Mouse (Mus musculus) stomach, embryonic 16.5 days (tissue): Measurements from ENCODE around the gene Pkp4. TPM values are rescaled to one million over a fixed set of nuclear protein-coding genes. Genes with fewer than 3 reads are reported as not detected.

Experiments
- ATAC-seq: fragments of 200-750 bp; cut with Nextera tagmentation; 2 replicates; pipeline ENCODE4 v1.8.0; 2017; ENCODE audit warnings: moderate number of reproducible peaks, moderate TSS enrichment; ENCODE audit not compliant: insufficient read depth, low FRiP score
- H3K27ac ChIP-seq: fragments of 300-500 bp; sonication (generic); 2 replicates; pipeline ENCODE4 v1.5.1; 2014; ENCODE audit warnings: low read length
- H3K27me3 ChIP-seq: fragments of 300-500 bp; sonication (generic); 2 replicates; pipeline ENCODE4 v1.6.1; 2014; ENCODE audit warnings: low read length, control low read depth, mixed read lengths; ENCODE audit not compliant: control insufficient read depth, insufficient read depth
- H3K36me3 ChIP-seq: fragments of 300-500 bp; sonication (generic); 2 replicates; pipeline ENCODE4 v1.6.1; 2014; ENCODE audit warnings: low read length; ENCODE audit not compliant: control insufficient read depth, insufficient read depth
- H3K4me1 ChIP-seq: fragments of 300-500 bp; sonication (generic); 2 replicates; pipeline ENCODE4 v1.6.1; 2014; ENCODE audit warnings: low read length, control low read depth, mixed read lengths; ENCODE audit not compliant: control insufficient read depth, insufficient read depth
- H3K4me2 ChIP-seq: fragments of 300-500 bp; sonication (generic); 2 replicates; pipeline ENCODE4 v1.6.1; 2014; ENCODE audit warnings: low read depth, low read length, mixed read lengths
- H3K4me3 ChIP-seq: fragments of 300-500 bp; sonication (generic); replicated peaks from 2 replicates; pipeline ENCODE4 v1.5.1; 2014; ENCODE audit warnings: mild to moderate bottlenecking, low read length
- H3K9ac ChIP-seq: fragments of 300-500 bp; sonication (generic); 2 replicates; pipeline ENCODE4 v1.6.1; 2014; ENCODE audit warnings: low read length
- H3K9me3 ChIP-seq: fragments of 300-500 bp; sonication (generic); replicated peaks from 2 replicates; pipeline ENCODE4 v1.6.1; 2016; ENCODE audit warnings: low read length, control low read depth; ENCODE audit not compliant: control insufficient read depth
- WGBS: fragments of 180-500 bp; shearing (Covaris S2); extraction: QIAGEN DNeasy Blood & Tissue Kit; methylation state at CpG from one replicate; pipeline ENCODE4 v1.1.7; 2014; 5-methylcytosine and 5-hydroxymethylcytosine counted together
- polyA plus RNA-seq: library from polyadenylated mRNA; unstranded; fragments of >200 nt; fragmentation: Nextera tagmentation; extraction: Ambion mirVana; gene quantifications from 2 replicates; pipeline ENCODE4 v1.2.1, GENCODE M21; 2015

Pkp4 gene
- polyA plus RNA-seq, 1 experiment from 2014 or later = 30.0 TPM

DNA sequence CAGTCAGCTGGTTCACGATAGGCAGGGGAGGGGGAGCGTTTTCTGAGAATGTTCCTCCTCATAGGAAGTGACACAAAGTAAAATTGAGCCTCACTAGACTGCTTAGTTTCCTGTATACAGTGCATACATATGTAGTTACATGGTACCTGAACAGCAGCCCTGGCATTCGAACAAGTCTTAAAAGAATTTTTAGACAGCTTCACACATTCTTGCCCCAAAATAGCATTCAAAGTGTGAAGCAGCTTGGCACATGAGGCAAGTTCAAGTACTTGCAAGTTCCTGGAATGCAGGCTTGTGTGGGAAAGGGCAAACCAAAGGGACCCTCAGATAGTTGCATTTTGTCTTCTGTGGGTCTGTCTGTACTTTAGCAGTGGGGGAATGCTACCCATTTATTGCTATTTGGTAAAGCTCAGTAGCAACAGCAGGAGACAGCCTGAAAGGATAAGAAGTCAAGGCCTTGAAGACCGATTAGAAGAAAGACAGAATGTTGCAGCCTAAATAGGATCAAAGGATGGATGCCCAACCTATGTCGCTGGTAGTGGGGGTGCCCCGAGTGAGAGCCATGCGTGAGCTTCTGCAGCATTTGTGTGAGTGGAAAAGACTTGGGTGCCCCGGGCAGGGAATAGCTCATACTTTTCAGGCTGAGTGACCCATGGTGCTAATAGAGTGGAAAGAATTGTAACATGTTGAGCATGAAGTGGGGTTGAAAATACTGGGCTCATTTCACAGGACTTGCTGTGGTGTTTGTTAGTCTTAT is 124.3 kb downstream of the Pkp4 start:
- H3K9ac ChIP-seq = no peak overlapping the region
- H3K4me3 ChIP-seq = no peak overlapping the region
- WGBS = 87% methylated on average over 8 of the region's 8 CpGs
- H3K27ac ChIP-seq = no peak overlapping the region
- ATAC-seq = no peak
- H3K36me3 ChIP-seq = no peaks in the 10 kb centered on the region
- peaks cover 5% of the 10 kb centered on the region for H3K4me1 ChIP-seq
- no peaks in the 10 kb centered on the region for H3K9me3 ChIP-seq
- H3K4me2 ChIP-seq = no peak overlapping the region
- no peaks in the 10 kb centered on the region for H3K27me3 ChIP-seq

DNA sequence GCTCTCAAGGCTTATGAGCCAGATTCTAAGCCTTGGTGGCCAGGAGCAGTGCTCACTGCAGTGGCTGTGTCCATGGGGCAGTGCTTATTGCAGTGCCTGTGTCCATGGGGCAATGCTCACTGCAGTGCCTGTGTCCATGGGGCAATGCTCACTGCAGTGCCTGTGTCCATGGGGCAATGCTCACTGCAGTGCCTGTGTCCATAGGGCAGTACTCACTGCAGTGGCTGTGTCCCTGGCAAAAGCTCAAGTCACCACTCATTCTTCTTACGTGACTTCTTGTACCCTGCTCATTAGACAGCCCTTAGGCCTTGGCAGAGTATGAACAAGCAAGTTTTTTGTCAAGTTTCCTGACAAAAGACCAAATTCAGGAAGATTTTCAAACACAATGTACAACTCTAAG is 124.9 kb downstream of the Pkp4 start:
- Histone ChIP-seq H3K9ac (no peak overlapping the region), H3K4me2 (no peak overlapping the region), H3K9me3 (no peaks in the 10 kb centered on the region), H3K27ac (no peak overlapping the region), H3K36me3 (no peaks in the 10 kb centered on the region), H3K27me3 (no peaks in the 10 kb centered on the region), H3K4me1 (peaks cover 5% of the 10 kb centered on the region), H3K4me3 (no peak overlapping the region)
- ATAC-seq = no peak
- 54% methylated on average over 1 of the region's 1 CpGs for WGBS

DNA sequence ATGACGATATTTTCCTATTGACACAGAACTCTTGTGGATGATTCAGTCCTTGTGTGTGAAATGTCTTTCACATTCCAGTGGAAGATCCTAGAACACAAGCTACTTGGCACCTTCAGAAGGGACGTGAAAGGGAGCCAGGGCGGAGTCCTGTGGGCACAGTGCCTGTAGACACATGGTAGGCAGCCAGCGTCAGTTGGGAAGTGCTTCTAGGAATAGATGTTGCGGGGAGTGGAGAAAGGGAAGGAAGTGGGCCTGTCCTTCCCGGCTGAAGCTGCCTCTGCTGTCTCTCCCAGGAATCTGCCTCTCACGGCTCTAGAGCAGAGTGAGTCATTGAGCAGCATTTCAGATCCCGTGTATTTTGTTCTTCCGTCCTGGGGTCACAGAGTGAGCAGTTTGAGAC is 125.6 kb downstream of the Pkp4 start:
- Histone ChIP-seq H3K4me3 (no peak overlapping the region), H3K36me3 (no peaks in the 10 kb centered on the region), H3K27ac (no peak overlapping the region; the same call in 1 of the 2 replicates), H3K4me2 (no peak overlapping the region), H3K27me3 (no peaks in the 10 kb centered on the region), H3K9ac (no peak overlapping the region), H3K4me1 (peaks cover under 1% of the 10 kb centered on the region; the same call in 1 of the 2 replicates), H3K9me3 (no peaks in the 10 kb centered on the region)
- WGBS = 50% methylated on average over 9 of the region's 9 CpGs
- ATAC-seq = 0 out of 2 replicates have a peak, but pooled peaks have one; percentile 21

DNA sequence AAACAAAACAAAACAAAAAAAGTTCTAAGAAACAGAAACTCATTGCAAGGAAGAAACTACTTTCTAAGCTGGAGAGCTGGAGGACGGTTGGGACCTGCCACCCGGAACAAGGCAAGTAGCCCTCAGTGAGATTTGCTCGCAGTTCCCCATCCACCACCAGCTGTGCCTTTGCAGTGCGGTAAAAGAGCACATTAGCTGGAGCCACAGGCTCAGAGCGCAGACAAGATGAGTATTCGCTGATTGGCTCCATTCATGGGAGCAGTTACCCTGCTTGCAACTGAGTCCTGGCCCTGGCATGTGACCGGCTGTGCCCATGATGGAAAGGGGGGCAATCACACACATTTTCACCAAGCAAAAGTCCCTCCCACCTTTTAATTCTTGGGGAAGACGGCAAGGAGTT is 127.0 kb downstream of the Pkp4 start:
- ATAC-seq = no peak
- whole genome bisulfite sequencing = 76% methylated on average over 8 of the region's 8 CpGs
- H3K9ac ChIP-seq = no peak overlapping the region
- no peak overlapping the region for H3K4me3 ChIP-seq
- H3K9me3 ChIP-seq = no peaks in the 10 kb centered on the region
- H3K4me1 ChIP-seq = no peaks in the 10 kb centered on the region; the same call in 1 of the 2 replicates
- no peak overlapping the region for H3K4me2 ChIP-seq
- H3K36me3 ChIP-seq = no peaks in the 10 kb centered on the region
- no peaks in the 10 kb centered on the region for H3K27me3 ChIP-seq
- no peak overlapping the region for H3K27ac ChIP-seq

DNA sequence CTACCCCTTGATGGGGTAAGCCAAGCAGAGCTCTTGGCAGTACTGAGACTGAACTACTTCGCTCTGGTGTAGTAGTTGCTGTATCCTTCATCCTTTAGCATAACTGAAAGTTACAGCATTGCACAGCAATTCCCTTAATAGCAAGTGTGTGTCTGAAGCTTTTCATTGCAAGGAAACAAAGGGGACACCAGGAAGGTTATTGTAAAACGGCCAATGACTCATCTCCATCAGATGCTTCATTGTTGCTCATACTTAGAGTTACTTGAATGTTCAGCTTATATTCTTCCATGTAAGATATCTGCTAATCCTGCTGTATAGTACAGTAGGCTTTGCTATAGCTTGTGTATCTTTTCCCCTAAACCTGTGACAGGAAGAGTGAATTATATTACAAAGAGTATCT is 128.8 kb downstream of the Pkp4 start:
- H3K4me1 ChIP-seq = no peaks in the 10 kb centered on the region; the same call in 1 of the 2 replicates
- no peak overlapping the region for H3K9ac ChIP-seq
- no peak overlapping the region for H3K27ac ChIP-seq
- no peaks in the 10 kb centered on the region for H3K9me3 ChIP-seq
- no peaks in the 10 kb centered on the region for H3K27me3 ChIP-seq
- no peak for ATAC-seq
- no peak overlapping the region for H3K4me3 ChIP-seq
- no peak overlapping the region for H3K4me2 ChIP-seq
- WGBS = 81% methylated on average over 2 of the region's 2 CpGs
- H3K36me3 ChIP-seq = no peaks in the 10 kb centered on the region

DNA sequence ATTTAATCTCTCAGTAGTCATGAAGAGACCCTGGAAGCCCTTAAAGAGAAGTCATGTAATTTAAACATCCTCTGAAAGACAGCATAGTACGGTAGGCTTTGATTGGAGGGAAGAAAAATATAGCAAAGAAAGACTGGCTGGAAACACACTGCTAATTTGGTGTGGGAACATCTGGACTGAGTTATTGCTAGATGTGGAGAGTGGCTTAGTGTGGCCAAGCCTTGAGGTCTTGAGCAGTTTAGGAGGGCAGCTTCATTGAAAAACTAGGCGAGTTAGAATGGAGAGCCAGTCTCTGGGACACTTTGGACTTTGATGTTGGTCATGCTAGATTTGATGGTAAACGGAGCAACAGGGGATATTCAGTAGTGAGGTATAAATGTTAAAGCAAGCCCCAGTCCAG is 129.7 kb downstream of the Pkp4 start:
- no peaks in the 10 kb centered on the region for H3K27me3 ChIP-seq
- no peaks in the 10 kb centered on the region for H3K36me3 ChIP-seq
- no peak overlapping the region for H3K4me3 ChIP-seq
- H3K4me1 ChIP-seq = no peaks in the 10 kb centered on the region; the same call in 1 of the 2 replicates
- H3K9me3 ChIP-seq = no peaks in the 10 kb centered on the region
- H3K9ac ChIP-seq = no peak overlapping the region
- 73% methylated on average over 3 of the region's 3 CpGs for WGBS
- no peak for ATAC-seq
- no peak overlapping the region for H3K27ac ChIP-seq
- no peak overlapping the region for H3K4me2 ChIP-seq

DNA sequence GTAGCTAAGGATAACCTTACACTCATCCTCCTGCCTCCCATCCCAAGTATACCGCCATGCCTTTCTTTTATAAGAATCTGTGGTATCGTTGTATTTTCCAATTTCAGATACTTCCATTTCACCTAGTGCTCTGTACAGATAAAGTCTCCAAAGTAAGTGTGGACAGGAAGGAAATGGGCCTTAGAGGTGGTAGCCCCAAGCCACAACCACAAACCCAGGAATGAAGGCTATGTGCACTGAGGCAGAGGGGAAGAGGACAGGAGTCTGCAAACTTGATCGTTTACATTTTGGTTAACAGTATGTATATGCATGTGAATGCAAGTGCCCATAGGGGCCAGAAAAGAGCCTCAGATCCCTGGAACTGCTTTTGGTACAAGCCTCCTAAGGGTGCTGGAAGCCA is 139.2 kb downstream of the Pkp4 start:
- Histone ChIP-seq H3K9ac (no peak overlapping the region), H3K36me3 (no peaks in the 10 kb centered on the region), H3K27me3 (no peaks in the 10 kb centered on the region), H3K9me3 (no peaks in the 10 kb centered on the region), H3K4me2 (no peak overlapping the region), H3K4me1 (peaks cover 6% of the 10 kb centered on the region; the same call in 1 of the 2 replicates), H3K27ac (no peak overlapping the region), H3K4me3 (no peak overlapping the region)
- ATAC-seq = no peak
- 82% methylated on average over 3 of the region's 3 CpGs for WGBS

DNA sequence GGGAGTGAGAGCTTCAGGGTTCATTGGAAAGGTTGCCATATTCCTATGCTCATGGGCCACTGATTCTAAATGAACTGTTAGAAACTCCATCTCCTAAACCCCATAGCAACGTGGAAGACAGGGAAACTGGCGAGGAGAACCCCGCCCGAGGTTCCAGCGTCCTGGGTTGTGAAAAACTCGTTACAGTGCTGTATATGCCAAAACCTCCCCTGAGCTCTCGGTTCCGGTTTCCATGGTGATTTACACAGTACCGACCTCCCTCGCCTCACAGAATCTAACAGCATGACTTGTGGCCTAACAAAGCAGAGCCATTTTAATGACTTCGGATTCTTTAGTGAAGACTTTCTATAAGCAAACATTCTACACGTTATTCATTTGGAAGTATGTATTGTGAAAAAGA is 141.0 kb downstream of the Pkp4 start:
- Histone ChIP-seq H3K27me3 (no peaks in the 10 kb centered on the region), H3K27ac (no peak overlapping the region), H3K36me3 (0 out of 2 replicates have a peak, but pooled peaks cover 2% of the 10 kb centered on the region), H3K4me2 (no peak overlapping the region), H3K9me3 (no peaks in the 10 kb centered on the region), H3K4me3 (no peak overlapping the region), H3K9ac (no peak overlapping the region), H3K4me1 (peaks cover 6% of the 10 kb centered on the region; the same call in 1 of the 2 replicates)
- WGBS = 55% methylated on average over 12 of the region's 12 CpGs
- no peak for ATAC-seq

DNA sequence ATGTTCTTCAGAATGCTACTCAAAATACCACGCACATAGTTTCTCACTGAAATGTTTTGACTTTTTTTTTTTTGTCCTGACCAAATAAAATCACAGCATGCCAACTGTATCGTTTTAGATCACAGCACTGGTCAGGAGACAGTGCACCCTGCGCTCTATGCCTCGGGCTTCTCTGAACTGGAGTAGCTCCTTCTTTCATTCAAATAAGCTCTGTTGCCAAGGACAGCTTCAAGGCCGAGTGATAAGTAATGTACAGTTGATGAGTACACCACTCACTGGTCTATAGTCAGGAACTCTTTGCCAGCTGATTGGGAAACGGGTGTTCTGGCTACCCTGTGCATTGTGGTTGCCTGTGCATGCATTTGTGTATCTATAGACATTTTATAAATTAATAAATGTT is 141.8 kb downstream of the Pkp4 start:
- no peak for ATAC-seq
- H3K4me3 ChIP-seq = no peak overlapping the region
- WGBS = 77% methylated on average over 6 of the region's 6 CpGs
- no peaks in the 10 kb centered on the region for H3K9me3 ChIP-seq
- H3K27ac ChIP-seq = no peak overlapping the region
- H3K4me2 ChIP-seq = no peak overlapping the region
- no peaks in the 10 kb centered on the region for H3K27me3 ChIP-seq
- H3K36me3 ChIP-seq = peaks cover 9% of the 10 kb centered on the region; the same call in 1 of the 2 replicates
- H3K9ac ChIP-seq = no peak overlapping the region
- peaks cover 6% of the 10 kb centered on the region; the same call in 1 of the 2 replicates for H3K4me1 ChIP-seq
